Mouse (Mus musculus): Measurements from ENCODE around the gene Gm10392. TPM values are rescaled to one million over a fixed set of nuclear protein-coding genes. Genes with fewer than 3 reads are reported as not detected.

Gm10392 gene
- polyA plus RNA-seq, 1 experiment from 2014 or later: not detected

- Histone ChIP-seq H3K4me1 (ENCODE audit: control insufficient read depth, insufficient read depth, low read length) (peaks cover 3% of the 10 kb centered on the region; the same call in 1 of the 2 replicates), H3K27me3 (ENCODE audit: control insufficient read depth, insufficient read depth, low read length) (no peaks in the 10 kb centered on the region), H3K9ac (replicated peaks; ENCODE audit: low read length) (no peak overlapping the region), H3K27ac (replicated peaks; ENCODE audit: low read depth, low read length) (no peak overlapping the region), H3K36me3 (replicated peaks; ENCODE audit: control insufficient read depth, insufficient read depth, low read depth, low read length) (peaks cover 22% of the 10 kb centered on the region), H3K4me3 (ENCODE audit: low read depth, low read length) (no peak overlapping the region), H3K4me2 (ENCODE audit: low read depth, low read length) (no peak overlapping the region), H3K9me3 (replicated peaks; ENCODE audit: control insufficient read depth, low read length) (no peaks in the 10 kb centered on the region)
- DNase-seq (ENCODE audit: low spot score) (no peak), ATAC-seq (replicated peaks; ENCODE audit: insufficient number of reproducible peaks, low FRiP score, low TSS enrichment, low read depth) (no peak)
- WGBS: 88% methylated on average over 22 of the region's 22 CpGs
These were observed 13.6 kb downstream of the Gm10392 start for GRCm38 (mm10) chr11:77505291-77505980.

DNA sequence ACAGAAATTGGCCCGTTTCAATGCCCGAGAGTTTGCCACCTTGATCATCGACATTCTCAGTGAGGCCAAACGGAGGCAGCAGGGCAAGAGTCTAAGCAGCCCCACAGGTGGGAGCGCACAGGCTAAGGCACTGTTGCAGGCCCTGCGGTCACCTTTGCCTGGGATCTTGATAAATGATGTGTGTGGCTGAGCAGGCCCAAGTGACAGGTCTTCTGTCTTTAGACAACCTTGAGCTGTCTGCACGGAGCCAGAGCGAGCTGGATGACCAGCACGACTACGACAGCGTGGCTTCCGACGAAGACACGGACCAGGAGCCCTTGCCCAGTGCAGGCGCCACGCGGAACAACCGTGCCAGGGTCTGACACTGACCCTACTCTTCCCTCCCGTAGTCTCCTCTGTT lies 14.6 kb downstream of the Gm10392 start:
- H3K4me1 ChIP-seq (ENCODE audit: control insufficient read depth, insufficient read depth, low read length): peaks cover 3% of the 10 kb centered on the region; the same call in 1 of the 2 replicates
- no peaks in the 10 kb centered on the region for H3K9me3 ChIP-seq (replicated peaks; ENCODE audit: control insufficient read depth, low read length)
- no peaks in the 10 kb centered on the region for H3K27me3 ChIP-seq (ENCODE audit: control insufficient read depth, insufficient read depth, low read length)
- no peak overlapping the region for H3K9ac ChIP-seq (replicated peaks; ENCODE audit: low read length)
- ATAC-seq (replicated peaks; ENCODE audit: insufficient number of reproducible peaks, low FRiP score, low TSS enrichment, low read depth) (no peak), DNase-seq (ENCODE audit: low spot score) (no peak)
- H3K36me3 ChIP-seq (replicated peaks; ENCODE audit: control insufficient read depth, insufficient read depth, low read depth, low read length): peaks cover 23% of the 10 kb centered on the region
- H3K27ac ChIP-seq (replicated peaks; ENCODE audit: low read depth, low read length): no peak overlapping the region
- 92% methylated on average over 19 of the region's 19 CpGs for WGBS
- H3K4me2 ChIP-seq (ENCODE audit: low read depth, low read length): no peak overlapping the region
- H3K4me3 ChIP-seq (ENCODE audit: low read depth, low read length): no peak overlapping the region

GRCm38 (mm10) chr11:77503511-77503910 lies 15.5 kb downstream of the Gm10392 start:
- H3K4me3 ChIP-seq (ENCODE audit: low read depth, low read length): no peak overlapping the region
- no peak overlapping the region for H3K27ac ChIP-seq (replicated peaks; ENCODE audit: low read depth, low read length)
- DNase-seq (ENCODE audit: low spot score): no peak
- no peaks in the 10 kb centered on the region for H3K27me3 ChIP-seq (ENCODE audit: control insufficient read depth, insufficient read depth, low read length)
- H3K9ac ChIP-seq (replicated peaks; ENCODE audit: low read length): no peak overlapping the region
- WGBS: 65% methylated on average over 3 of the region's 3 CpGs
- no peaks in the 10 kb centered on the region for H3K9me3 ChIP-seq (replicated peaks; ENCODE audit: control insufficient read depth, low read length)
- peaks cover 3% of the 10 kb centered on the region; the same call in 1 of the 2 replicates for H3K4me1 ChIP-seq (ENCODE audit: control insufficient read depth, insufficient read depth, low read length)
- no peak for ATAC-seq (replicated peaks; ENCODE audit: insufficient number of reproducible peaks, low FRiP score, low TSS enrichment, low read depth)
- H3K4me2 ChIP-seq (ENCODE audit: low read depth, low read length): no peak overlapping the region
- peaks cover 25% of the 10 kb centered on the region for H3K36me3 ChIP-seq (replicated peaks; ENCODE audit: control insufficient read depth, insufficient read depth, low read depth, low read length)

DNA sequence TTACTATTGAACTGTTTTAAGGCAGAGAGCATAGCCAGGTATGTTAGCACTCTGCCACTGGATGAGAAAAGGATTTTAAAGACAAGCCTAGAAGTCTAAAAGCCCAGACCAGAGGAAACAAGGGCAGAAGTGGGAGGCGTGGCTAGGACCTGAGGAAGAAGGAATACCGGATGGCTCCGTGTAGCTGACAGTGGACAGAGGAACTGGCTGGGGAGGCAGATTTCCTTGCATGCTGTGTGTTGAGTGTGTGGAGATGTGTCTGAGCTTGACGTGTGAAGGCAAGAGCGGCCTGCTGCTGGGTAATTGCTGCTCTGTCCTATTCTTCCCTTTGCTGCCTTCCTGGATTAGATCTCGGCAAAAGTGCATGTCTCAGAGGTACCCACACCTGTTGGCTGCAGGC lies 16.5 kb downstream of the Gm10392 start:
- Histone ChIP-seq H3K4me1 (ENCODE audit: control insufficient read depth, insufficient read depth, low read length) (peaks cover 3% of the 10 kb centered on the region; the same call in 1 of the 2 replicates), H3K4me3 (ENCODE audit: low read depth, low read length) (no peak overlapping the region), H3K9ac (replicated peaks; ENCODE audit: low read length) (no peak overlapping the region), H3K36me3 (replicated peaks; ENCODE audit: control insufficient read depth, insufficient read depth, low read depth, low read length) (peaks cover 22% of the 10 kb centered on the region), H3K9me3 (replicated peaks; ENCODE audit: control insufficient read depth, low read length) (no peaks in the 10 kb centered on the region), H3K27ac (replicated peaks; ENCODE audit: low read depth, low read length) (no peak overlapping the region), H3K27me3 (ENCODE audit: control insufficient read depth, insufficient read depth, low read length) (no peaks in the 10 kb centered on the region), H3K4me2 (ENCODE audit: low read depth, low read length) (no peak overlapping the region)
- ATAC-seq (replicated peaks; ENCODE audit: insufficient number of reproducible peaks, low FRiP score, low TSS enrichment, low read depth) (no peak), DNase-seq (ENCODE audit: low spot score) (no peak)
- 87% methylated on average over 6 of the region's 6 CpGs for WGBS

GRCm38 (mm10) chr11:77501971-77502370 lies 17.0 kb downstream of the Gm10392 start:
- DNase-seq (ENCODE audit: low spot score): no peak
- Histone ChIP-seq H3K9ac (replicated peaks; ENCODE audit: low read length) (no peak overlapping the region), H3K27me3 (ENCODE audit: control insufficient read depth, insufficient read depth, low read length) (no peaks in the 10 kb centered on the region), H3K27ac (replicated peaks; ENCODE audit: low read depth, low read length) (no peak overlapping the region), H3K36me3 (replicated peaks; ENCODE audit: control insufficient read depth, insufficient read depth, low read depth, low read length) (peaks cover 20% of the 10 kb centered on the region), H3K4me3 (ENCODE audit: low read depth, low read length) (no peak overlapping the region), H3K4me1 (ENCODE audit: control insufficient read depth, insufficient read depth, low read length) (peaks cover 3% of the 10 kb centered on the region), H3K9me3 (replicated peaks; ENCODE audit: control insufficient read depth, low read length) (no peaks in the 10 kb centered on the region), H3K4me2 (ENCODE audit: low read depth, low read length) (no peak overlapping the region)
- WGBS: 91% methylated on average over 4 of the region's 4 CpGs
- no peak for ATAC-seq (replicated peaks; ENCODE audit: insufficient number of reproducible peaks, low FRiP score, low TSS enrichment, low read depth)

DNA sequence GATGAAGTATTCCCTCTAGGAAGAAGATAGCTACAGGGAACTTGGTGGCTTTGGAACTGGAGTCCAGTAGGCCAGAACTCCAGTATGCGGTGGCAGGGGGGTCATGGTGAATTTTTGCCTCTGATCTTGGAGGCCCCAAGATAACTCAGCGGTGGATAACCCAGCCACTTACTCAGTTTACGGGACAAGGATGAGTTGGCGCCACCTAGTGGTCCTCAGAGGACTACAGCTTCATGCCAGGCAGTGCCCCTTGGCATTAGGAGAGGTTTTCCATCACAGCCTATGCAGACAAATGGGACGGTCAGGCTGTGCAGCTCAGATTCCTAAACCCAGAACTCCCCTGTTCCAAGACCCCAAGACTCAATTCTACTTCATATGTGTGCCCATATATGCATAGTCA lies 17.6 kb downstream of the Gm10392 start:
- H3K9ac ChIP-seq (replicated peaks; ENCODE audit: low read length): no peak overlapping the region
- 32% methylated on average over 5 of the region's 5 CpGs for WGBS
- no peaks in the 10 kb centered on the region for H3K9me3 ChIP-seq (replicated peaks; ENCODE audit: control insufficient read depth, low read length)
- H3K27ac ChIP-seq (replicated peaks; ENCODE audit: low read depth, low read length): no peak overlapping the region
- DNase-seq (ENCODE audit: low spot score): peak; percentile 83
- H3K4me2 ChIP-seq (ENCODE audit: low read depth, low read length): no peak overlapping the region
- no peaks in the 10 kb centered on the region for H3K27me3 ChIP-seq (ENCODE audit: control insufficient read depth, insufficient read depth, low read length)
- H3K4me1 ChIP-seq (ENCODE audit: control insufficient read depth, insufficient read depth, low read length): peaks cover 3% of the 10 kb centered on the region
- no peak for ATAC-seq (replicated peaks; ENCODE audit: insufficient number of reproducible peaks, low FRiP score, low TSS enrichment, low read depth)
- H3K36me3 ChIP-seq (replicated peaks; ENCODE audit: control insufficient read depth, insufficient read depth, low read depth, low read length): peaks cover 15% of the 10 kb centered on the region
- H3K4me3 ChIP-seq (ENCODE audit: low read depth, low read length): no peak overlapping the region

GRCm38 (mm10) chr11:77500361-77501325 lies 18.4 kb downstream of the Gm10392 start:
- Histone ChIP-seq H3K9ac (replicated peaks; ENCODE audit: low read length) (no peak overlapping the region), H3K27ac (replicated peaks; ENCODE audit: low read depth, low read length) (no peak overlapping the region), H3K9me3 (replicated peaks; ENCODE audit: control insufficient read depth, low read length) (no peaks in the 10 kb centered on the region), H3K4me2 (ENCODE audit: low read depth, low read length) (no peak overlapping the region), H3K4me1 (ENCODE audit: control insufficient read depth, insufficient read depth, low read length) (peaks cover 3% of the 10 kb centered on the region), H3K4me3 (ENCODE audit: low read depth, low read length) (no peak overlapping the region), H3K27me3 (ENCODE audit: control insufficient read depth, insufficient read depth, low read length) (no peaks in the 10 kb centered on the region), H3K36me3 (replicated peaks; ENCODE audit: control insufficient read depth, insufficient read depth, low read depth, low read length) (peaks cover 14% of the 10 kb centered on the region)
- ATAC-seq (replicated peaks; ENCODE audit: insufficient number of reproducible peaks, low FRiP score, low TSS enrichment, low read depth) (no peak), DNase-seq (ENCODE audit: low spot score) (no peak)
- 84% methylated on average over 17 of the region's 17 CpGs for WGBS

DNA sequence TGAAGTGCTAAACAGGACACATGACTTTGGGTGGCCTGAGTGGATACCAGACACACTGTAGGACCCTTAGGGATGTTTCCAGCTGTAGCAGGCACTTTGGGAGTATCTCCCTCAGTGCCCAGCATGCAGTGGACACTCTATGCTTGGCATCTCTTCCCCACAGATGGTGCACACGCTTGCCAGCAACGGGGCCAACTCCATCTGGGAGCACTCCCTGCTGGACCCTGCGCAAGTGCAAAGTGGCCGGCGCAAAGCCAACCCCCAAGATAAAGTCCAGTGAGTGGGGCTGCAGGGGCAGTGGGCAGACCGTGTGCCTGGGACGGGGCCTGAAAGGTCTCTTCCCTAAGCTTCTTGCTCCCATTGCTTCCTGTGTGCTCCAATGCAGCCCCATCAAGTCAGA lies 19.6 kb downstream of the Gm10392 start:
- Histone ChIP-seq H3K27ac (replicated peaks; ENCODE audit: low read depth, low read length) (no peak overlapping the region), H3K9me3 (replicated peaks; ENCODE audit: control insufficient read depth, low read length) (no peaks in the 10 kb centered on the region), H3K4me3 (ENCODE audit: low read depth, low read length) (no peak overlapping the region), H3K36me3 (replicated peaks; ENCODE audit: control insufficient read depth, insufficient read depth, low read depth, low read length) (peaks cover 14% of the 10 kb centered on the region), H3K27me3 (ENCODE audit: control insufficient read depth, insufficient read depth, low read length) (no peaks in the 10 kb centered on the region), H3K4me2 (ENCODE audit: low read depth, low read length) (no peak overlapping the region), H3K9ac (replicated peaks; ENCODE audit: low read length) (no peak overlapping the region), H3K4me1 (ENCODE audit: control insufficient read depth, insufficient read depth, low read length) (peaks cover 8% of the 10 kb centered on the region)
- WGBS: 92% methylated on average over 7 of the region's 7 CpGs
- ATAC-seq (replicated peaks; ENCODE audit: insufficient number of reproducible peaks, low FRiP score, low TSS enrichment, low read depth) (no peak), DNase-seq (ENCODE audit: low spot score) (no peak)

Measured in embryonic facial prominence, embryonic 11.5 days (tissue).